Mouse (Mus musculus): ENCODE measurements at regions not wholly inside any gene's neighbourhood (a gene's known extent, or its start where the extent isn't known, plus 50 kb on each side); places are given as distances from the start of the nearest gene placed in this dataset.

DNA sequence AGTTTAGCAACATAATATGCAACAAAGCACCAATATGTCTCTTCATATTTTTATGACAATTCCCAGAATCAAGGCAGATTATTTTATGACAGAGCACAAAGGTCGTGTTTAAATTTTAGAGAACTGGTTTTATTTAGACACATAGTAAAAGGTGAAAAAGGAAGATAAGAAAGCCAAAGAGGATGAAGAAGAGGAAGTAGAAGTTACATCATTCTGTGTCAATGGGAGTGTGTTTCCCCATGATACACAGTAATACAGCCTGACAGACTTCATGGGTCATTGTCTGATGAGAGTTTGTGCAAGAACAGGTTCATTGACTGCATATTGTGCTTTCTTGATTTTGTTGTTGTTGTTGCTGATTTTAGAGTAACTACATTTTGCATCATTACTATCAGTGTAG is 1053.7 kb upstream of the Adgrl3 start:
- Histone ChIP-seq H3K27ac (no peak overlapping the region), H3K4me3 (no peak overlapping the region)
- no peak for DNase-seq (ENCODE audit: low spot score in 2 of 2)
- TF ChIP-seq CTCF (conservative IDR thresholded peaks at IDR 0.05): no peak

DNA sequence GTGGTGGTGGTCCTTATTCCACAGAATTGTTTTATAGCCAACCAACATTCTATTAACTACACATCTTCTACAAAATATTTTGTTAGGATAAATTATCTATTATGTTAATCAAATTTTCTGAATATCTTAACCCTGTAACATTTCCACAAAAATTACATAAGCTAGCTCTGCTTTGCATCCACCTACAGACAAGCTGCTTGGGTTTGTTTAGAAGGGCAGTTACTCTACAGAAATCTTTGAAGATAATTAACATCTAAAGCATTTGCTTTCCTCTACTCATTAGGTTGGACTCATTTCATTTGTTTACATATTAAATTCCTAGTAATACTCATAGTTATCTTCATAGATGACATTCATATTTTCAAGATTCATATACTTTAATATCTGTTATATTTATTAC is 1014.5 kb upstream of the Adgrl3 start:
- no peak for TF ChIP-seq CTCF (conservative IDR thresholded peaks at IDR 0.05)
- peak in 1 of 2 experiments; percentile 18 for DNase-seq (ENCODE audit: low spot score in 2 of 2)

DNA sequence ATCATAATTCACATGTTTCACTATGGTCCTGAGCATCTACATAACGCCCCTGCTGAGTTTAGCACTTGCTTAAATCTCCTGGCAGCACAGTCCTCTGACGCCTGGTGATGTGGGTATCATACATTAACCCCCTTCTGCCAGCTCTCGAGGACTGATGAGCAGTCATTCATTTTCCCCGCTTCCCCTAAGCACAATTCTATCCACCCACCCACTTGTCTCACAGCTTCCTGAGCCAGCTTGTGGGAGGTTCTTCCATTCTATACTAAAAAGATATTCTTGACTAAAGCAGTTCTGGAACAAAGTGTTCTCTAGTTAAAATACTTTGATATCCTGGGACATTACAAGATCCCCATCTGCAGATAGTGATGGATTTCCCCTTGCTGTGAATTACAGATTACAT is 981.1 kb upstream of the Adgrl3 start:
- no peak for TF ChIP-seq CTCF (conservative IDR thresholded peaks at IDR 0.05)
- no peak overlapping the region for H3K27ac ChIP-seq

More for the DNA sequence above, 1014.5 kb upstream of the Adgrl3 start:
- Histone ChIP-seq H3K27ac (peak overlapping the region; percentile 61; the same call in 1 of the 2 replicates), H3K4me3 (no peak overlapping the region)

DNA sequence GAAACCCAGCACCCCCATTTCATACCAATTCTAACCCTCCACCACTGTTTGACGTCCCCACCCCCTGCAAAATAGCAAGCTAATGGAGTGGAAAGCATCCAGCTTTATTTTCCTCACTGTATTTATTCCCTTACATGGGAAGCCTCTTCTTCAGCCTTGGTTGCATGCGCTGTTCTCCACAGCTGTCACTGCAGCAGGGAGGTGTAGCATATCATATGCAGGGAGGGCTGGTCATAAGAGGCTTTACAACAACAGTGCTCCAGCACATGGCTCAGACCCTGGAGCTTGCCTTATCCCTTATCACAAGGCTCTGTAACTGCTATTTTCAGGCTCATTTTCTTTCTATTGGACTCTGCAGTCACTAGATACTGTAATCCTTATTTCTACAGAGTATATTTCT is 980.5 kb upstream of the Adgrl3 start:
- no peak overlapping the region for H3K27ac ChIP-seq
- no peak for TF ChIP-seq CTCF (conservative IDR thresholded peaks at IDR 0.05)
- no peak for DNase-seq (ENCODE audit: low spot score in 2 of 2)
- H3K4me3 ChIP-seq: no peak overlapping the region

More for the DNA sequence above, 981.1 kb upstream of the Adgrl3 start:
- no peak overlapping the region for H3K4me3 ChIP-seq
- peak; percentile 8 to 14 for DNase-seq (ENCODE audit: low spot score in 2 of 2)

Measured in layer of hippocampus, adult 2 months (tissue).